Mouse (Mus musculus) cerebellum, adult 2 months (tissue): ENCODE data around the gene Zbtb38. TPM values are rescaled to one million over a fixed set of nuclear protein-coding genes. Genes with fewer than 3 reads are reported as not detected.

Experiments
- DNase-seq, 2 experiments: peaks; one replicate each; pipeline ENCODE4 v3.0.0; 2021
- H3K27ac ChIP-seq: fragments of 200-500 bp; 2 replicates; pipeline ENCODE4 v1.5.1; 2012; ENCODE audit warnings: low read length, control low read depth, inconsistent platforms; ENCODE audit not compliant: insufficient read depth
- H3K27me3 ChIP-seq: fragments of 200-500 bp; 2 replicates; pipeline ENCODE4 v1.6.1; 2012; ENCODE audit warnings: inconsistent platforms, mild to moderate bottlenecking, low read length, moderate library complexity; ENCODE audit not compliant: control insufficient read depth, insufficient read depth
- H3K4me1 ChIP-seq: fragments of 200-500 bp; 2 replicates; pipeline ENCODE4 v1.6.1; 2011; ENCODE audit warnings: low read length; ENCODE audit not compliant: control insufficient read depth, insufficient read depth
- H3K4me3 ChIP-seq: fragments of 200-500 bp; replicated peaks from 2 replicates; pipeline ENCODE3; 2011; ENCODE audit warnings: mild to moderate bottlenecking, low read depth, low read length, control low read depth; ENCODE audit not compliant: insufficient read depth
- CTCF ChIP-seq: fragments of 200-500 bp; IDR thresholded peaks from 2 replicates; pipeline ENCODE4 v1.5.1; 2011; ENCODE audit warnings: low read depth, mild to moderate bottlenecking, control low read depth, low read length, moderate library complexity, borderline replicate concordance; ENCODE audit not compliant: insufficient read depth
- POLR2A ChIP-seq: fragments of 200-500 bp; IDR thresholded peaks from 2 replicates; pipeline ENCODE4 v1.6.1; 2011; ENCODE audit warnings: low read length, control low read depth, borderline replicate concordance; ENCODE audit not compliant: insufficient read depth
- WGBS: fragments of 180-500 bp; shearing (Covaris S2); methylation state at CpG from one replicate; pipeline ENCODE4 v1.1.7; 2018; 5-methylcytosine and 5-hydroxymethylcytosine counted together
- polyA plus RNA-seq: library from polyadenylated mRNA; depleted of rRNA; stranded (reverse); fragments of >200 nt; gene quantifications from 2 replicates; pipeline ENCODE4 v1.2.3, GENCODE M21; 2012

Gene Zbtb38
- polyA plus RNA-seq, 1 experiment: 19.2 TPM

GRCm38 (mm10) chr9:96660510-96661244 lies 92.0 kb downstream of the Zbtb38 start:
- peak in 1 of 2 experiments; percentile 33 for DNase-seq
- TF ChIP-seq POLR2A: no peak
- Histone ChIP-seq H3K27me3 (no peaks in the 10 kb centered on the region), H3K4me1 (no peaks in the 10 kb centered on the region), H3K27ac (no peak overlapping the region; the same call in 1 of the 2 replicates), H3K4me3 (no peak overlapping the region)
- 43% methylated on average over 10 of the region's 10 CpGs for WGBS

GRCm38 (mm10) chr9:96659801-96660200 lies 92.8 kb downstream of the Zbtb38 start:
- H3K4me3 ChIP-seq: no peak overlapping the region
- no peaks in the 10 kb centered on the region for H3K27me3 ChIP-seq
- DNase-seq: no peak
- no peaks in the 10 kb centered on the region for H3K4me1 ChIP-seq
- H3K27ac ChIP-seq: no peak overlapping the region
- TF ChIP-seq POLR2A: no peak
- no peak for TF ChIP-seq CTCF
- WGBS: 86% methylated on average over 2 of the region's 2 CpGs

- no peaks in the 10 kb centered on the region for H3K27me3 ChIP-seq
- no peak overlapping the region for H3K27ac ChIP-seq
- DNase-seq: no peak
- 63% methylated on average over 4 of the region's 4 CpGs for WGBS
- TF ChIP-seq POLR2A: no peak
- no peak for TF ChIP-seq CTCF
- H3K4me3 ChIP-seq: no peak overlapping the region
- peaks cover 9% of the 10 kb centered on the region; the same call in 1 of the 2 replicates for H3K4me1 ChIP-seq
These were observed 99.1 kb downstream of the Zbtb38 start for GRCm38 (mm10) chr9:96653538-96653937.

GRCm38 (mm10) chr9:96652763-96653162 lies 99.9 kb downstream of the Zbtb38 start:
- H3K27me3 ChIP-seq: no peaks in the 10 kb centered on the region
- TF ChIP-seq POLR2A: no peak
- TF ChIP-seq CTCF: no peak; the same call in 1 of the 2 replicates
- WGBS: 61% methylated on average over 6 of the region's 6 CpGs
- peaks cover 9% of the 10 kb centered on the region; the same call in 1 of the 2 replicates for H3K4me1 ChIP-seq
- no peak overlapping the region for H3K27ac ChIP-seq
- H3K4me3 ChIP-seq: no peak overlapping the region
- DNase-seq: no peak

GRCm38 (mm10) chr9:96650807-96651206 lies 101.8 kb downstream of the Zbtb38 start:
- TF ChIP-seq POLR2A (no peak), CTCF (no peak)
- Histone ChIP-seq H3K4me3 (no peak overlapping the region), H3K4me1 (peaks cover 9% of the 10 kb centered on the region; the same call in 1 of the 2 replicates), H3K27me3 (no peaks in the 10 kb centered on the region), H3K27ac (no peak overlapping the region)
- 94% methylated on average over 7 of the region's 7 CpGs for WGBS
- no peak for DNase-seq

GRCm38 (mm10) chr9:96649924-96650323 lies 102.7 kb downstream of the Zbtb38 start:
- H3K27me3 ChIP-seq: no peaks in the 10 kb centered on the region
- H3K4me3 ChIP-seq: no peak overlapping the region
- WGBS: 18% methylated on average over 9 of the region's 9 CpGs
- H3K27ac ChIP-seq: peak overlapping the region; percentile 48; the same call in 1 of the 2 replicates
- DNase-seq: peak; percentile 84 to 94
- TF ChIP-seq POLR2A (peak; percentile 37; the same call in 1 of the 2 replicates), CTCF (no peak)
- H3K4me1 ChIP-seq: peaks cover 9% of the 10 kb centered on the region; the same call in 1 of the 2 replicates

- no peak for DNase-seq
- Histone ChIP-seq H3K27ac (no peak overlapping the region), H3K4me1 (peaks cover 9% of the 10 kb centered on the region; the same call in 1 of the 2 replicates), H3K27me3 (no peaks in the 10 kb centered on the region), H3K4me3 (no peak overlapping the region)
- no peak for TF ChIP-seq POLR2A
- no peak for TF ChIP-seq CTCF
- WGBS: 95% methylated on average over 4 of the region's 4 CpGs
These were observed 103.3 kb downstream of the Zbtb38 start for GRCm38 (mm10) chr9:96649362-96649761.
